Mouse (Mus musculus) MN1 (cell line): ENCODE results near the gene Htr7.

Experiments used
- DNase-seq: peaks from one replicate; pipeline ENCODE4 v3.0.0-alpha.2; 2016; ENCODE audit warnings: low spot score

Htr7 gene

DNA sequence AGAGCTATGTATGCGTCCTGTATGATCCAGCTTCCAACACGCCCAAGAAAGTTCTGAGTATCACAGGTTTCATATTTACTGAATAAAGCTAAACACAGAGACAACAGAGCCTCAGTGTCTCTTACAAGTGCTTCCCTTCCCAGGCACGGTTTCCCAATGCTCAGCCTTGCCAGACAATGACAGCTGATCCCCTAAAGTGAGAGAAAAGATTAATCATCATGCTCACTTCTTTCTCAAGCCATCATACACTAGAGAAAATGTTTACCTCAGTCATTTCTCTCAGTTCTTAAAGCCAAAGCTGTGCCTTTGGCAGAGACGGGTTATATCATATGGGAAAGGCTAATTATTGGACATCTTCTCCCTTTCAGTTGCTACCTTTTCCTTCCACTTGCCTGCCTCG lies 99.7 kb downstream of the Htr7 start:
- DNase-seq, result no peak

DNA sequence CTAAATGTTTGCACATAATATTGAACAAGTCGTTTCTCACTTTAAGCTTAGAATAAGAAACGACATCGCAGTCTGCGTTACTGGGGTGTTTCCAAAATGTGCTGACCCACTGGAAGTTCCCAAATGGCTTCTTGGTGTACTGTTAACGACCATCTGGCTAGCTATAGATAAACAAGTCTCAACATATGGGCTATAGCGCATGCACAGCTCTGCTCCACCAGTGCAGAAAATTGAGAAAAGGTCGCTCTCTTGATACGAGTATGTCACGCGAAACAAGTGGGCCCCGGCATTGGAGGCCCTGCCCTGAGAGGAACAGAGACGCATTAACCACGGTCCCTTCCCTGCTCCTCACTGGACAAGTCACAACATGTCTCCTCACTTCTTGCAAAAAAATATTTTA lies 101.6 kb downstream of the Htr7 start:
- no peak for DNase-seq

DNA sequence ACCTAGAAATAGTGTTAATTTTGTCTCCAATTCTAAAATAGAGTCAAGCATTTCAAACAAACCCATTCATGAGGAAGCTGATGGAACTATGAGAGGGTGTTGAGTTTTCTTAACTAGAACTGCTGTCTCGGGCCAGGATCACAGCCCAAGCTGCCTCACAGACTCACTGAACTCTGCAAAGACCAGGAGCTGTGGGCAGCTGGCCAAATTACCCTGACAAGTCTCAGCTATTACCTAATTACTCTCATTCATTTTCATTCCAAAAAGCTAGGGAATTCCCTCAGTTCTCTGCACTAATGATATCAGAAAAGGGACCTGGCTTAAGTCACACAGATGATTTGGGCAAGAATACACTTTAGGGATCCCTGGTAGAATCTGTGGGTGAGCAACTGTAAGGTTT lies 107.4 kb downstream of the Htr7 start:
- DNase-seq, result peak; percentile 40

DNA sequence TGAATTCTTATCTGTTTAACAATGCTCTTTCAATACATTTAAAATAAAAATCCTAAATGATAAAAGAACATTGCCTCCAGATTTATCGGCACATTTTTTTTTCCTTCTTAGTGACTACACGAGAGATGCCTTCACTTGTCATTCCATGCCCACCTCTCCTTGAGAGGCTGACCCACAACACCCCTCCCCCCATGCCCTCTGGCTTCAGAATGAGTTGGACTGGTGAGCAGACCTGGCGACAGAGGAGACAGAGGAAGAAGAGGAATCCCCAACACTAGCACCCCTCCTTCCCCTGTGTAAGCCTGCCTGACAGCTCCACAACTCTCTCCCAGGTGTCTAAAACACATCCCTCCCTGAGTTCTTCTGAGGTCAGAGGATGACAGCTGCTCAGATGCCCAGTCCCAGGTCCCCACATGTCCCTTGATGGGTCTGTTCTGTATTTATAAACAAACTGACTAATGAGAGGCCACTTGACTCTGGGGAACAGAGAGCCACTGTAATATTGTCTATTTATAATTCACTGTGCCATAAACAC lies 132.3 kb downstream of the Htr7 start:
- peak; percentile 25 for DNase-seq

DNA sequence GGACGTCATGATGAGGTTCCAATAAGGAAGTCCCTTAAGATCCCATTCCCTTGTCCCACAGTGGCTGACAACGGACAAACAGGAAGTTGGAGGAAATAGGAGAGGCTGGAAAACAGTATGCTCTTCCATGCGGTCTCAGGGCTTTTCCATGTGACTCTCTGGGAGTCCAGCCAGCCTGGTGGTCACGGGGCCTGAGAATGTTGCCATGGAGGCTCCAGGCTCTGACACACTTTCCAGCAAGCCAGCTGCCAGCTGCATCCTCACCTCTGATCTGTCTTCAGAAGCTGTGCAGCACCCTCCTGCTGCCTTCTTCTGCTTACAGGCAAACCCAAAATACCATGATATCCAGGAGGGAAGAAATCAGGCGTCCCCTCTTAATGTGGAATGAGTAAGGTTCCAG lies 132.9 kb downstream of the Htr7 start:
- peak; percentile 90 for DNase-seq
